Mouse (Mus musculus) heart, embryonic 15.5 days (tissue): ENCODE measurements around the gene Zfyve9. TPM values are rescaled to one million over a fixed set of nuclear protein-coding genes. Genes with fewer than 3 reads are reported as not detected.

Source experiments
- ATAC-seq: fragments of 200-750 bp; cut with Nextera tagmentation; replicated peaks from 2 replicates; pipeline ENCODE4 v1.8.0; 2017; ENCODE audit warnings: low read depth, moderate TSS enrichment; ENCODE audit not compliant: insufficient number of reproducible peaks, insufficient read depth, low FRiP score
- H3K27ac ChIP-seq: fragments of 300-500 bp; sonication (generic); 2 replicates; pipeline ENCODE4 v1.5.1; 2015; ENCODE audit warnings: mild to moderate bottlenecking, inconsistent platforms
- H3K27me3 ChIP-seq: fragments of 300-500 bp; sonication (generic); 2 replicates; pipeline ENCODE4 v1.6.1; 2015; ENCODE audit warnings: inconsistent platforms
- H3K36me3 ChIP-seq: fragments of 300-500 bp; sonication (generic); 2 replicates; pipeline ENCODE4 v1.6.1; 2015; ENCODE audit warnings: mild to moderate bottlenecking, inconsistent platforms
- H3K4me1 ChIP-seq: fragments of 300-500 bp; sonication (generic); replicated peaks from 2 replicates; pipeline ENCODE4 v1.6.1; 2015; ENCODE audit warnings: inconsistent platforms
- H3K4me2 ChIP-seq: fragments of 300-500 bp; sonication (generic); 2 replicates; pipeline ENCODE4 v1.6.1; 2015; ENCODE audit warnings: inconsistent platforms, mild to moderate bottlenecking, moderate library complexity
- H3K4me3 ChIP-seq: fragments of 300-500 bp; sonication (generic); 2 replicates; pipeline ENCODE4 v1.5.1; 2015; ENCODE audit warnings: mild to moderate bottlenecking, inconsistent platforms
- H3K9ac ChIP-seq: fragments of 300-500 bp; sonication (generic); 2 replicates; pipeline ENCODE4 v1.6.1; 2015; ENCODE audit warnings: mild to moderate bottlenecking, inconsistent platforms
- H3K9me3 ChIP-seq: fragments of 300-500 bp; sonication (generic); replicated peaks from 2 replicates; pipeline ENCODE4 v1.6.1; 2016; ENCODE audit warnings: inconsistent platforms
- WGBS: fragments of 180-500 bp; shearing (Covaris S2); methylation state at CpG from one replicate; pipeline ENCODE4 v1.1.7; 2015; ENCODE audit warnings: mixed read lengths; 5-methylcytosine and 5-hydroxymethylcytosine counted together
- polyA plus RNA-seq: library from polyadenylated mRNA; unstranded; fragments of >200 nt; fragmentation: Nextera tagmentation; extraction: Ambion mirVana; gene quantifications from 2 replicates; pipeline ENCODE4 v1.2.1, GENCODE M21; 2015

Gene Zfyve9
- polyA plus RNA-seq: 2.8 and 3.0 TPM in 2 replicates

DNA sequence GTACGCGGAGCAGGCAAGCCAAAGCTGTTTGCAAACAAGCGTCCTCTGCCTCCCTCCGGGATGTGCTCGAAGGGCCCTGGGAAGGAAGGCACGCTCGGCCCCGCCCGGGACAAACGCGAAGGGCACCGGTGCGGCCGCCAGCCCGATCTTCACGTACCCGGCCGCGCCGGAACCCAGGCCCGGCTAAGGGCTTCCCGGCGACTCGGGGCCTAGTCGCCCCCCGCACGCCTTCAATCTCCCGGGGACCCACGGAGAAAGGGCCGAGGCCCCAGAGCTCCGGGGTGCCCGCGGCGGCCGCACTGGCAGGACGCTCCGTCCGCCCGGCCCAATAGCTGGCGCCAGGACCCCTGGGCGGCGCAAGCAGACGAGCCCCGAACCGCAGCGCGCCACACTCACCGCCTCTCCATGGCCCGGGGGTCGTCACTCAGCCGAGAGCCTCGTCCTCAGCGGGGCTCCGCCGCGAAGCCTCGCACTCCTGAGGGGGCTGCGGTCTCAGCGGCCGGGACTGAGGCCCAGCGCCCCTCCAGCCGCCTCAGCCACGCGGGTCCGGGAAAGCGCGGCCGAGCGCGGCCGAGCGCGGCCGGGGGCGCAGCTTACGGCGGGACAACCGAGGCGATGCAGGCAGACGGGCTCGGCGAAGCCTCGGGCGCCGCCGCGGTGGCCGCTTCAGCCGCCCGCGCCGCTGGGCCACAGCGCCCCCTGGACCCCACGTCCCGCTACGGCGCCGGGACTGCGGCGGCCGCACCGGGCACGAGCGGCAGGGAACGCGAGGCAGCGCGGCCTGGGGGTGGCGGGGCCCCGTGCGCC is at the start of gene Zfyve9:
Gene Zfyve9, minus strand, starts transcription at position 742 of the 807 bp plus-strand sequence.
- H3K36me3 ChIP-seq: no peaks in the 10 kb centered on the region
- peak within 1 kb of the TSS; percentile 95 for H3K27ac ChIP-seq
- H3K9ac ChIP-seq: peak within 1 kb of the TSS; percentile 96
- H3K4me2 ChIP-seq: peak within 1 kb of the TSS; percentile 79
- H3K4me1 ChIP-seq: peaks cover 4% of the 10 kb centered on the region; the same call in 1 of the 2 replicates
- peak; percentile 90 for ATAC-seq
- under 1% methylated on average over 108 of the region's 111 CpGs for WGBS
- no peaks in the 10 kb centered on the region for H3K9me3 ChIP-seq
- H3K27me3 ChIP-seq: no peaks in the 10 kb centered on the region
- peak within 1 kb of the TSS; percentile 96 for H3K4me3 ChIP-seq

DNA sequence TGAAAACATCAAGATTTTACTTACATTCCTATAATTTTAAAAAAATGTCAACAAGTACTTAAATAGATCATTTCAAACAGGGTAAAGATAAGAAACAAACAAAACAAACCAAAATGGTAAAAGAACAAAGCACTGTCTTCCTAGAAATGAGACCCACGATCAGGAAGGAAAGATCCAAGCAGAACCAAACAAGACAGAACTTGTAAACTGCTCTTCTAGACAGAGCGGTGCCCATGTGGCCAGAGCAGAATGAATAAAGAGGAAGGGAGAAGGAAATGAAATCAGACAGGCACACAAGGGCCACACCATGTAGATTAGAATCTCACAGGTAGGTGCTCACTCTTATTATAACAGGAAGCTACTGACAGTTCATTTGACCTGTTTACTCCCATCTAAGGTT is 46.0 kb upstream of the Zfyve9 start:
- Histone ChIP-seq H3K9me3 (no peaks in the 10 kb centered on the region), H3K4me3 (no peak overlapping the region), H3K27ac (no peak overlapping the region), H3K27me3 (no peaks in the 10 kb centered on the region), H3K4me2 (no peak overlapping the region), H3K36me3 (peaks cover 56% of the 10 kb centered on the region), H3K4me1 (0 out of 2 replicates have a peak, but pooled peaks cover 2% of the 10 kb centered on the region), H3K9ac (no peak overlapping the region)
- no peak for ATAC-seq
- 71% methylated on average over 2 of the region's 2 CpGs for WGBS

DNA sequence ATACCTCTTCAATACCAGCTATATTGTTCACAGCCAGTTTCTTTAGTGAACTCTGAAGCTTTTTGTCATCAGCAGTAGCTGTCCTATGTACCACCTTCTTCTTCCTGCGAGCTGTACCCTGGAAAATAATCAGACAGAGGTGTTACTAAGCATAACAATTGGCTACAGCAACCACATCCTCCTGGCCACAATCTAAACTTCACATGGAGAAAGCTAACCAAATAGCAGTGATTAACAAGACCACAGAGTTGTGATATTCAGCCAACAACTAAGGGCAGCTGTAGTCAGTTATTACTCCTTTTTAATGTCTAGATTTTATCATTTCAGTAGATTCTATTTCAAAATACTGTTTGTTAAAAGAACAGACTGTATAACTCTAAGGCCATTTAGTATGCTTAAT is 45.5 kb upstream of the Zfyve9 start:
- H3K9me3 ChIP-seq: no peaks in the 10 kb centered on the region
- H3K4me1 ChIP-seq: no peaks in the 10 kb centered on the region
- no peak overlapping the region for H3K9ac ChIP-seq
- 80% methylated on average over 1 of the region's 1 CpGs for WGBS
- H3K27me3 ChIP-seq: no peaks in the 10 kb centered on the region
- no peak overlapping the region for H3K27ac ChIP-seq
- no peak overlapping the region for H3K4me2 ChIP-seq
- no peak for ATAC-seq
- H3K36me3 ChIP-seq: peaks cover 58% of the 10 kb centered on the region
- H3K4me3 ChIP-seq: no peak overlapping the region

DNA sequence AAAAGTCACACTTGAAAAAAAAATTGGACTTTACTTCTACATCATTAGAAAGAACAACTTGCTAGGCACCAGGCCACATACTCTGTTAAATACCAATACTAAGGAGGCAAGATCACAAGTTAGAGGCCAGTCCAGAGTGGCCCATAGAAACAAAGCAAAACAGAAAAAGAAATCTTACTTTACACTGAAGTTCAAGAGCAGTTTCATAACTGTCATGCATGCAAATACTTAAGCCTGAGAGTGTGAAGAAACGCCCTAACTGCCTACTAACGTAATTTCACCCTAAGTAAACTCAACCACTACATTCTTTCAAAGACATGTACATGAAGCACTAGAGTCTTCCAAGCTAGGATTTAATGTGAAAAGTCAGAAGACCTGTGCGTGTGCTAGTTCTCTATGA is 45.1 kb upstream of the Zfyve9 start:
- Histone ChIP-seq H3K27me3 (no peaks in the 10 kb centered on the region), H3K36me3 (peaks cover 59% of the 10 kb centered on the region), H3K9ac (no peak overlapping the region), H3K4me1 (no peaks in the 10 kb centered on the region), H3K4me2 (no peak overlapping the region), H3K9me3 (no peaks in the 10 kb centered on the region), H3K4me3 (no peak overlapping the region), H3K27ac (no peak overlapping the region)
- ATAC-seq: no peak
- WGBS: 90% methylated on average over 3 of the region's 3 CpGs

DNA sequence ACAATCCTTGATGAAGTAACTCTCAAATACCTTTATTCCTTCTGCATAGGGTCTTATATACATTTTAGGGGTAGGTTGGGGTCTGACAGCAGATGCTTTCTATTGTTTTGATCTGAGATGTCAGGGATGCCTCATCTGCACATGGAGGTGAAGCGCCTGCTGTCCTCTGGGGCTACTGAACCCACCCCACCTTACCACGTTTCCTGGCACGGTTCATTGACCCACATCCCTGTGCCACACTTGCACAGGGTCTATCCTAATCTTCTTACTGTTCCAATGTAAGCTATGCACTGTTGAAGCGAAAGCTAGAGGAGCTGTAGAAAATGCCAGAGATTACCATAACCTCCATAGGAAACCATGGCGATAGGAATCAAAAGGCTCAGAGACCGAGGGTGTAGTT is 31.0 kb upstream of the Zfyve9 start:
- no peak for ATAC-seq
- H3K36me3 ChIP-seq: peaks cover 9% of the 10 kb centered on the region; the same call in 1 of the 2 replicates
- H3K27me3 ChIP-seq: no peaks in the 10 kb centered on the region
- WGBS: 76% methylated on average over 6 of the region's 6 CpGs
- H3K4me1 ChIP-seq: no peaks in the 10 kb centered on the region
- H3K9ac ChIP-seq: no peak overlapping the region
- no peak overlapping the region for H3K4me3 ChIP-seq
- H3K9me3 ChIP-seq: no peaks in the 10 kb centered on the region
- no peak overlapping the region for H3K27ac ChIP-seq
- H3K4me2 ChIP-seq: no peak overlapping the region

DNA sequence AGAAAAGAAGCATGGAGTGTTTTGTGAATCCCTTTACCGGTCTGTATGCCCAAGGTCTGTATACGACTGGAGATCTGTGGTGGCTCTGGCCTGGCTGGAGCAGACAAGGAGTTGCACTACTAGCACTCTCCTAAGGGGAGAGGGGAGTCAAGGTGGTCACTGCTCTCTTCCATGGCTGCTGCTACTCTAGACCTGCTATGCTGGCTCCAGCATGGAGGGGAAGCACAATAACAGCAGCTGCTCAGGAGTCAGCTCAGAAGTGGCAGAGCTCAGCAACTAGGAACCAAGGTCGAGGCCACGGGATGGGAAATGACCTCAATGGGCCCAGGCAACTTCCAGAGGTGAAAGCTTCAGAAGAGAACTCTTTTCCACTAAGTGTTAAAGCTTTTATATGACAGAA is 30.5 kb upstream of the Zfyve9 start:
- ATAC-seq: no peak
- WGBS: 62% methylated on average over 4 of the region's 4 CpGs
- Histone ChIP-seq H3K27me3 (no peaks in the 10 kb centered on the region), H3K36me3 (peaks cover 9% of the 10 kb centered on the region; the same call in 1 of the 2 replicates), H3K27ac (no peak overlapping the region), H3K4me1 (no peaks in the 10 kb centered on the region), H3K9ac (no peak overlapping the region), H3K9me3 (no peaks in the 10 kb centered on the region), H3K4me3 (no peak overlapping the region), H3K4me2 (no peak overlapping the region)

DNA sequence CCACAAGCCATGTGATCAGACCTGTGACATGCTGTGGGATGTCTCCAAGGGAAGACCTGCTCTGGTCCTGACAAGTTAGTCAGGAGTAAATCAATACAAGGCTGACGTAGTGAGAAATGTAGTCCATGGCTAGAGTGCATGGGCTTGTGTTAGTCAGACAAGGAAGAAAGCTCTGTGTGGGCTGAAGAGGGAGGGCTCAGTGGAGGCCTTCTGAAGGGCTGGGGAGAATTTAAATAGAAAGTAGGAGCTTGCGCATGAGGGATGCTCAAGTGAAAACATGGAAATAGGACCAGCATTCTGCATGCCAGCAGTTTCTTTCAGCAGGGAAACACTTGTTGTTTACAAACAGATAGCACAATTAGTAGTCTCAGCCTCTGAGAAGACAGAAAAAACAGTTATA is 22.9 kb upstream of the Zfyve9 start:
- WGBS: 85% methylated on average over 2 of the region's 2 CpGs

DNA sequence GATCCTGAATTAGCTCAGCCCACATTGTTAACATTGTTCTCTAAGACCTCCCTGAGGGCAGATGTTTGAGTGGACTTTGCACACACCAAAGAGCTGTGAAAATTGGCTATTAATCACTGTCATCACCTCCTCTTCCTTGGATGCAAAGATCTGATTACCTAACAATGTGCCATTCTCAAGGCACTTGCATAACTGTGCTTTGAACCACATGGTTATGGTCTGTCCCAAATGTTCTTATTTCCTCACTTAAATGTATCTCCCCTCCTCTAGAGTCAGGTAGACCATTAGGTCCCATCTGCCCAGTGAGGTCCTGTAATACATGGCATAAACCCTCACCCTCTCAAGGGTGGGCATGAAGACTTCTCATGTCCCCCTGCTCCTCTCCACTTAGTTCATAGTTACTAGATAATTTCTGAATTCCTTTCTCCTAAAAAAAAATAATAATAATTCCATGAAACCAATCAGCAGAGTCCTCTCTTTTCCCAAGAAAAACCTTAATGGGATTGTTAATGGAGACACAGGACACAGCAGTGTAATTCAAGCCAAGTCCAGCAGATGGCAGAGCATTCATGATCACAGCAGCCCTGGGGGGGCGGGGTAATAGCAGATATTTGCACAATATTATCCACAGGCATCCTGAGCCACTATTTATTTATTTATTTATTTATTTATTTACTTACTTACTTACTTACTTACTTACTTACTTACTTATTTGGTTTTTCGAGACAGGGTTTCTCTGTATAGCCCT is 17.7 kb upstream of the Zfyve9 start:
- no peak for ATAC-seq
- 50% methylated on average over 2 of the region's 2 CpGs for WGBS
- Histone ChIP-seq H3K27ac (no peak overlapping the region), H3K4me2 (no peak overlapping the region), H3K9me3 (no peaks in the 10 kb centered on the region), H3K27me3 (no peaks in the 10 kb centered on the region), H3K9ac (no peak overlapping the region), H3K4me1 (peaks cover 11% of the 10 kb centered on the region), H3K4me3 (no peak overlapping the region), H3K36me3 (no peaks in the 10 kb centered on the region)

More for the DNA sequence above, 22.9 kb upstream of the Zfyve9 start:
- no peak overlapping the region for H3K27ac ChIP-seq
- no peaks in the 10 kb centered on the region for H3K36me3 ChIP-seq
- H3K4me3 ChIP-seq: no peak overlapping the region
- no peak overlapping the region for H3K4me2 ChIP-seq
- H3K9me3 ChIP-seq: no peaks in the 10 kb centered on the region
- ATAC-seq: no peak
- 0 out of 2 replicates have a peak, but pooled peaks cover 2% of the 10 kb centered on the region for H3K4me1 ChIP-seq
- no peaks in the 10 kb centered on the region for H3K27me3 ChIP-seq
- H3K9ac ChIP-seq: no peak overlapping the region

DNA sequence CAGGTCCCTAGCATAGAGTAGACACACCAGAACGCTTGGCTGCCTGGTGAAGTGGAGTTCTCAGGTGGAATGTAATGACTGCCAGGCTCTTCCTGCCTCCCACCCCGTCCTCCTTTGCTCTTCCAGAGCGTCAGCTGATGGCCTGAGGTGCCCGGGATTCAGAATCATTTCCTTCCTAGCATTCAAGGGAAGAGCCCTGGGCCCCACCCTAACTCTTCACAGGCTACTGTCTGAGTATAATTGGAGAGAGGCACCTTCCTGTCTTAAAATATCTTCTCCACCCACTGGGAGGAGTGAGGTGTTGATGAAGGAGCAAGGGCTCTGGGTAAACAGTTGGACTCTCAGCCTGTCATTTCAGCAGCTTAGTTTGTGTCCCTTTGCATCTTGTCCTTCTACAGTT is 16.1 kb upstream of the Zfyve9 start:
- H3K27me3 ChIP-seq: no peaks in the 10 kb centered on the region
- peaks cover 9% of the 10 kb centered on the region for H3K4me1 ChIP-seq
- no peak overlapping the region for H3K9ac ChIP-seq
- no peak overlapping the region for H3K4me3 ChIP-seq
- ATAC-seq: no peak
- H3K9me3 ChIP-seq: no peaks in the 10 kb centered on the region
- no peak overlapping the region for H3K4me2 ChIP-seq
- no peak overlapping the region for H3K27ac ChIP-seq
- 39% methylated on average over 4 of the region's 4 CpGs for WGBS
- no peaks in the 10 kb centered on the region for H3K36me3 ChIP-seq

DNA sequence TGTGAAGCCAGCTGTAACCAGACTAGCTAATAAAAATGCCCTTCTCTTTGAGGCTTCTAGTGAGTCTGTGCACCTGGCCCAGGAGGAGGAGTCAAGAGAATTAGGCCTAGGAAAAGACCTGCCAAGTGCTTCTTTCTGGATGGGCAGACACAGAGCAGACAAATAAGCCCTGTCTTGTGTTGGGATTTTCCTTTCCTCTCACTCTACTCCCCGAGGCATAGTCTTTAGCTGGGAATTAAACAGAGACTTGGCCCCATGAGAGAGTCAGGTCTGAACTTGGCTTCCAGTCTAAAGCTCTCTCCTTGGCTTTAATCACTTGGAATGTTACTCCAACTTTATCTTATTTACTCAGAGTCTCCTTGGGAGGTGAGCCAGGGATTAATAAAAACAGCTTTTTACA is 13.3 kb upstream of the Zfyve9 start:
- no peaks in the 10 kb centered on the region for H3K36me3 ChIP-seq
- H3K4me1 ChIP-seq: peaks cover 9% of the 10 kb centered on the region
- no peak overlapping the region for H3K4me3 ChIP-seq
- no peaks in the 10 kb centered on the region for H3K9me3 ChIP-seq
- 50% methylated on average over 1 of the region's 1 CpGs for WGBS
- no peaks in the 10 kb centered on the region for H3K27me3 ChIP-seq
- H3K4me2 ChIP-seq: no peak overlapping the region
- 0 out of 2 replicates have a peak overlapping the region, but pooled peaks have one; percentile 15 for H3K27ac ChIP-seq
- no peak overlapping the region for H3K9ac ChIP-seq
- ATAC-seq: no peak; the same call in 1 of the 2 replicates

DNA sequence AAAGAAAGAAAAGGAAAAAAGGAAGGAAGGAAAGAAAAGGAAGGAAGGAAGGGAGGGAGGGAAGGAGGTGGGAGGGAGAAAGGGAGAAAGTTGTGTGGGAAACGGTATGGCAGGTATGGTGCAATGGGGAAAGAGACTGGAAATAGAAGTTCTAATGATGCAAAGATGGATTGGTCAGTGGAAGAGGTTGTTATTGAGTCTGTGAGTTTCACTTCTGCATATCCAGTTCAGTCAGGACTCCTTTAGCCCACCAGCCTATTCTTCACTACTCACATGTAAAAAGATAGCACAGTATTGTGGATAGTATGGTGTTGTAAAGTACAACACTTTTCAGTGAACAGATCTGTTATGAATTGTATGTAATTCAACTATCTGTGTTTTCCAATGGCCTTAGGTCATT is 9.9 kb upstream of the Zfyve9 start:
- H3K9me3 ChIP-seq: no peaks in the 10 kb centered on the region
- no peak for ATAC-seq
- no peak overlapping the region for H3K9ac ChIP-seq
- no peaks in the 10 kb centered on the region for H3K36me3 ChIP-seq
- no peaks in the 10 kb centered on the region for H3K4me1 ChIP-seq
- no peak overlapping the region for H3K27ac ChIP-seq
- no peaks in the 10 kb centered on the region for H3K27me3 ChIP-seq
- no peak overlapping the region for H3K4me2 ChIP-seq
- H3K4me3 ChIP-seq: no peak overlapping the region
- 55% methylated on average over 1 of the region's 1 CpGs for WGBS
